Mouse (Mus musculus) naive thymus-derived CD4-positive, alpha-beta T cell, adult 2 months (primary cell): ENCODE results near the gene Aph1b.

Experiments used
- DNase-seq: peaks from one replicate; pipeline ENCODE4 v3.0.0-alpha.2; 2011; ENCODE audit warnings: low read depth

The Aph1b gene

GRCm38 (mm10) chr9:66739516-66739915, 55.8 kb downstream of the Aph1b start:
- DNase-seq, result no peak

GRCm38 (mm10) chr9:66736551-66736950, 58.7 kb downstream of the Aph1b start:
- no peak for DNase-seq

GRCm38 (mm10) chr9:66736016-66736415, 59.3 kb downstream of the Aph1b start:
- no peak for DNase-seq

GRCm38 (mm10) chr9:66735122-66735521, 60.2 kb downstream of the Aph1b start:
- DNase-seq, result no peak

- no peak for DNase-seq
Observed at GRCm38 (mm10) chr9:66734568-66734967, 60.7 kb downstream of the Aph1b start.

- no peak for DNase-seq
Observed at GRCm38 (mm10) chr9:66732791-66733691, 62.2 kb downstream of the Aph1b start.

- DNase-seq, result no peak
Observed at GRCm38 (mm10) chr9:66731284-66731683, 64.0 kb downstream of the Aph1b start.

GRCm38 (mm10) chr9:66730556-66730955, 64.7 kb downstream of the Aph1b start:
- no peak for DNase-seq

- no peak for DNase-seq
Observed at GRCm38 (mm10) chr9:66727333-66727732, 68.0 kb downstream of the Aph1b start.

GRCm38 (mm10) chr9:66725591-66725990, 69.7 kb downstream of the Aph1b start:
- DNase-seq, result no peak
